Mouse (Mus musculus) CH12.LX (cell line): ENCODE measurements around the gene Mrpl48. TPM values are rescaled to one million over a fixed set of nuclear protein-coding genes. Genes with fewer than 3 reads are reported as not detected.

ENCODE experiments used
- DNase-seq: peaks from one replicate; pipeline ENCODE4 v3.0.0-alpha.2; 2013; ENCODE audit errors: extremely low read depth
- H3K27ac ChIP-seq: 2 replicates; pipeline ENCODE4 v1.5.1; 2012; ENCODE audit warnings: low read depth, mild to moderate bottlenecking, control low read depth, moderate library complexity; ENCODE audit not compliant: insufficient read depth
- H3K27me3 ChIP-seq: replicated peaks from 2 replicates; pipeline ENCODE3; 2012; ENCODE audit warnings: inconsistent platforms
- H3K36me3 ChIP-seq, 2 experiments: replicated peaks in 1 of 2; 2 replicates each; pipeline versions ENCODE3 to v1.6.1; 2012; ENCODE audit warnings: inconsistent platforms in 1 of 2, low read length in 1 of 2, mild to moderate bottlenecking in 1 of 2, mixed read lengths in 1 of 2, moderate library complexity in 1 of 2; ENCODE audit not compliant: control insufficient read depth in 1 of 2, insufficient read depth in 1 of 2
- H3K4me1 ChIP-seq, 2 experiments: 2 replicates each; pipeline ENCODE4 v1.6.1; 2012; ENCODE audit warnings: inconsistent platforms in 1 of 2, moderate library complexity in 1 of 2; ENCODE audit not compliant: insufficient read depth in 2 of 2, control insufficient read depth in 1 of 2
- H3K4me2 ChIP-seq: 2 replicates; pipeline ENCODE4 v1.6.1; 2012; ENCODE audit warnings: low read depth, mild to moderate bottlenecking, control low read depth; ENCODE audit not compliant: poor library complexity, insufficient read depth, severe bottlenecking
- H3K4me3 ChIP-seq, 3 experiments: fragments of 150-350 bp in 1 of 3; sonication (generic) in 1 of 3; replicated peaks in 1 of 3; 2 replicates each; pipeline versions ENCODE3 to v1.5.1; 2011 to 2012; ENCODE audit warnings: low read depth in 2 of 3, low read length in 2 of 3, mild to moderate bottlenecking in 2 of 3, moderate library complexity in 2 of 3, control low read depth in 1 of 3, improper control_type of control experiment in 1 of 3, inconsistent platforms in 1 of 3, mixed read lengths in 1 of 3; ENCODE audit not compliant: poor library complexity in 1 of 3
- H3K79me2 ChIP-seq: replicated peaks from 2 replicates; pipeline ENCODE4 v1.6.1; 2012; ENCODE audit warnings: mild to moderate bottlenecking, moderate library complexity; ENCODE audit not compliant: control insufficient read depth, poor library complexity, insufficient read depth, severe bottlenecking; ENCODE audit errors: extremely low read depth
- H3K9ac ChIP-seq: 2 replicates; pipeline ENCODE4 v1.6.1; 2012; ENCODE audit warnings: low read depth, mild to moderate bottlenecking, control low read depth, moderate library complexity; ENCODE audit not compliant: insufficient read depth
- H3K9me3 ChIP-seq: replicated peaks from 2 replicates; pipeline ENCODE3; 2012; ENCODE audit warnings: low read length, inconsistent platforms, mixed read lengths
- MAFK ChIP-seq: IDR thresholded peaks from 2 replicates; pipeline ENCODE4 v1.6.1; 2011; ENCODE audit warnings: low read length, improper control_type of control experiment; ENCODE audit not compliant: insufficient replicate concordance
- MAZ ChIP-seq: IDR thresholded peaks from 2 replicates; pipeline ENCODE4 v1.6.1; 2012; ENCODE audit warnings: low read depth, mild to moderate bottlenecking, inconsistent platforms, low read length, improper control_type of control experiment, moderate library complexity
- NRF1 ChIP-seq: IDR thresholded peaks from 2 replicates; pipeline ENCODE4 v1.6.1; 2014; ENCODE audit warnings: low read depth, mild to moderate bottlenecking, inconsistent platforms, low read length, improper control_type of control experiment, moderate library complexity
- PAX5 ChIP-seq: IDR thresholded peaks from 2 replicates; pipeline ENCODE4 v1.6.1; 2012; ENCODE audit warnings: low read length, inconsistent platforms, mixed read lengths
- POLR2A ChIP-seq: IDR thresholded peaks from 2 replicates; pipeline ENCODE4 v1.6.1; 2011; ENCODE audit warnings: low read depth, mild to moderate bottlenecking, improper control_type of control experiment, low read length
- POLR2AphosphoS2 ChIP-seq: IDR thresholded peaks from 2 replicates; pipeline ENCODE4 v1.6.1; 2011; ENCODE audit warnings: low read depth, low read length, improper control_type of control experiment
- TBP ChIP-seq: conservative IDR thresholded peaks from 2 replicates; pipeline ENCODE4 v1.6.1; 2011; ENCODE audit warnings: low read depth, low read length, improper control_type of control experiment
- UBTF ChIP-seq: IDR thresholded peaks from 2 replicates; pipeline ENCODE4 v1.6.1; 2012; ENCODE audit warnings: low read depth, mild to moderate bottlenecking, inconsistent platforms, low read length, improper control_type of control experiment, moderate library complexity
- ZC3H11A ChIP-seq: IDR thresholded peaks from 2 replicates; pipeline ENCODE4 v1.6.1; 2012; ENCODE audit warnings: low read depth, mild to moderate bottlenecking, inconsistent platforms, low read length, improper control_type of control experiment
- ZKSCAN1 ChIP-seq: IDR thresholded peaks from 2 replicates; pipeline ENCODE4 v1.6.1; 2012; ENCODE audit warnings: low read depth, inconsistent platforms, low read length, improper control_type of control experiment, borderline replicate concordance
- ZMIZ1 ChIP-seq: IDR thresholded peaks from 2 replicates; pipeline ENCODE4 v1.6.1; 2012; ENCODE audit warnings: low read depth, mild to moderate bottlenecking, inconsistent platforms, low read length, improper control_type of control experiment
- dilution Hi-C: fragments of 300-500 bp; cut with MboI; formaldehyde crosslinking; loops from 2 replicates; pipeline ENCODE4 v1.14.3; 2020; ENCODE audit warnings: low sequenced_read_pairs; ENCODE audit not compliant: extremely low pct_unique_long_range_greater_than_20kb, extremely low pct_ligation_motif_present
- in situ Hi-C: fragments of 300-500 bp; cut with MboI; formaldehyde crosslinking; loops from 3 replicates; pipeline ENCODE4 v1.14.3; 2019; ENCODE audit warnings: low sequenced_read_pairs, low pct_ligation_motif_present, low pct_unique_long_range_greater_than_20kb, mixed read lengths
- polyA plus RNA-seq: library from polyadenylated mRNA; unstranded; fragments of >175 nt; gene quantifications from 2 replicates; pipeline ENCODE4 v1.2.1, GENCODE M21; 2012; ENCODE audit warnings: low read depth; ENCODE audit not compliant: insufficient read length
- total RNA-seq, 2 experiments: library from RNA; depleted of rRNA; stranded (reverse); fragments of 300-350 nt in 1 of 2; fragments of >200 nt in 1 of 2; gene quantifications; 2 replicates each; pipeline ENCODE4 v1.2.3; 2012 to 2014

Gene Mrpl48
- total and polyA plus RNA-seq, 3 experiments, result 39.1 to 99.4 (median 98.5) TPM

DNA sequence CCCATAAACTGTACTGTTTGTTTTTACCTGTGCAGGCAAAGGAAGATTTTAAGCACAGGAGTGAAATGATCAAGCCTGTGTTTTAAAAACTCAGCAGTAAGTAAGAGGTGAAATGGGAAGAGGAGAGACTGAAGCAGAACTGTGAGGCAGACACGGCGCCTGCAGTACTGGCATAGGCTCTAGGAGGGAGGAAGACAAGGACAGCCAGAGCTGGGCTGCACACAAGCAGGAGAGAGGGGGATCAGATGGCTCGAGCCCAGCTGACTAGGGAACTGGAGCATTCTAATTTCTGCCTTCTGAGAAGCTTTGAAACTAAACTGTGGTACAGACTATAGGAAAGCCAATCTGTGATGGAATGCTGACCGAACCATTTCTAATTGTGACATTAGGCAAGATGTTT is 35.4 kb downstream of the Mrpl48 start:
- no peak overlapping the region for H3K4me2 ChIP-seq
- no peaks in the 10 kb centered on the region for H3K4me1 ChIP-seq
- H3K9ac ChIP-seq, result no peak overlapping the region
- peaks cover under 1% of the 10 kb centered on the region for H3K9me3 ChIP-seq
- H3K27me3 ChIP-seq, result no peaks in the 10 kb centered on the region
- no peak for DNase-seq
- no peak for TF ChIP-seq POLR2AphosphoS2
- no peak for TF ChIP-seq ZKSCAN1
- H3K79me2 ChIP-seq, result no peaks in the 10 kb centered on the region
- no peak overlapping the region for H3K4me3 ChIP-seq
- in situ Hi-C loops, result no loop called here
- peaks cover 2 to 51% of the 10 kb centered on the region in 2 experiments for H3K36me3 ChIP-seq
- H3K27ac ChIP-seq, result no peak overlapping the region
- dilution Hi-C loops, result no loop called here

DNA sequence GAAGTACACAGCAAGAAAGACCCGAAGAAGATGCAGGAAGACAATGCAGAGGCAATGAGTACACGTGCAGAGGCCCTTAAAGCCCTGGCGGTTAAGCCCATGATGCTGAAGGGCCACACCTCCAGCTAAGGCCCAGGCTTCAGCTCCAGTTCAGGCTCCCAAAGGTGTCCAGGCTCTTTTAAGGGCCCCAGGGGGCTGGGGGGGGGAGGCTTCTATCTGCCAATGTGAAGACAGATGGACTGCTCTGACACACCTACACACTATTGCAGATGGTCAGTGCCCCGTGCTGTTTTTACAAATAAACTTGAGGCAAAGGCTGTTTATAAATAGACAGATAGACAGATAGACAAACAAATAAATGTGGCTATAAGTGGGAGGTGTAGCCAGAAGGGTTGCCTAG is 36.0 kb downstream of the Mrpl48 start:
- H3K4me3 ChIP-seq, result no peak overlapping the region
- DNase-seq, result no peak
- H3K79me2 ChIP-seq, result no peaks in the 10 kb centered on the region
- H3K36me3 ChIP-seq, result peaks cover 2 to 55% of the 10 kb centered on the region in 2 experiments
- no peak overlapping the region for H3K4me2 ChIP-seq
- no peaks in the 10 kb centered on the region for H3K27me3 ChIP-seq
- in situ Hi-C loops, result no loop called here
- peaks cover 6% of the 10 kb centered on the region for H3K9me3 ChIP-seq
- TF ChIP-seq POLR2A, result no peak
- no peak for TF ChIP-seq ZKSCAN1
- no peak for TF ChIP-seq ZC3H11A
- no peak for TF ChIP-seq ZMIZ1
- no peak for TF ChIP-seq PAX5
- TF ChIP-seq UBTF, result no peak
- no peak for TF ChIP-seq MAZ
- TF ChIP-seq NRF1, result no peak
- no peak overlapping the region for H3K9ac ChIP-seq
- H3K4me1 ChIP-seq, result no peaks in the 10 kb centered on the region
- dilution Hi-C loops, result no loop called here
- H3K27ac ChIP-seq, result no peak overlapping the region

DNA sequence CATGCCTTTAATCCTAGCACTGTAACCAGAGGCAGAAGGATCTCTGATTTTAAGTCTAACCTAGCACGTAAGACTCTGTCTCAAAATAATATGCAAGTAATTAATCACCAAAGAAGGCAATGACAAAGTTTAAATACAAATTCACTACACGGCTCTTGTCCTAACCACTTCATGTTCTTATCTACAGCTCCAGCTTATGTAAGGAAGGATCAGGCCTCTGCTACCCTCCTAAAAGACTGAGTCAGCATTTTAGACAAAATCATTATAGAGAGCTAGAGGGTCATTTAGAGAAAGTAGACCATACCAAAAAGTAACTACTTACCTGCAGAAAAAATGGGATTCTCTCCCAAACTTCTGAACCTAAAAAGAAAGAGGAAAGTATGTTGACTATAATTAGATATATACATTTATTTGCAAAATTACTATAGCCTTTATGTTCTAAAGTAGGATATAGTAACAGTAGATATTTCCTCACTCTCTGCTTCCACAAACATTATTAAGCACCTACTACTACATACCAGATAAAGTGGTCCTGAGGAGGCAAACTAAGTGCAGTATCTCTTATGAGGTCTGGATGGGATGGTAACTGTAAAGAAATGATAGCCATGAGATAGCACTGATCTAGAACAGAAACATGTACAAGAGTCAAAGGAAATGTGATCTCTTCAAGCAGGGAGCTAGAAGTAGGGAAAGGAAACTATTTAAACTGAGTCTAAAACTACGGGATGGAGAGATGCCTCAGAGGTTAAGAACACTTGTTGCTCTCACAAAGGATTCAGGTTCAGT is 37.0 kb downstream of the Mrpl48 start:
- Histone ChIP-seq H3K9ac (no peak overlapping the region), H3K36me3 (peaks cover 2 to 60% of the 10 kb centered on the region in 2 experiments), H3K4me3 (no peak overlapping the region), H3K27me3 (no peaks in the 10 kb centered on the region), H3K79me2 (no peaks in the 10 kb centered on the region), H3K4me2 (no peak overlapping the region), H3K27ac (no peak overlapping the region), H3K4me1 (no peaks in the 10 kb centered on the region), H3K9me3 (peaks cover 6% of the 10 kb centered on the region)
- dilution Hi-C loops (no loop called here), in situ Hi-C loops (no loop called here)
- no peak for DNase-seq
- TF ChIP-seq TBP, result no peak
- TF ChIP-seq MAFK, result peak; percentile 84
